Comparison of ENCODE assay signal across 14 mouse cellular contexts in genomic region chr10:100199090-100199690, GRCm38 (mm10).
"Had no signal": no experiment of that assay in that cellular context is flagged by ENCODE, and none has a peak within 500 bp of the region (broad histone marks: within the 10 kb centered on the region; RNA-seq: fewer than 3 reads in every experiment).

No protein-coding gene starts in this region.

- H3K9ac ChIP-seq: hindbrain, embryonic 14.5 days; limb, embryonic 12.5 days; liver, postnatal 0 days; midbrain, embryonic 13.5 days; neural tube, embryonic 12.5 days had no signal

- H3K36me3 ChIP-seq: limb, embryonic 12.5 days; midbrain, embryonic 13.5 days; neural tube, embryonic 12.5 days had no signal

- H3K4me3 ChIP-seq: layer of hippocampus, adult 2 months; limb, embryonic 12.5 days; megakaryocyte, embryonic 14.5 days; midbrain, embryonic 13.5 days; neural tube, embryonic 12.5 days had no signal

- H3K27ac ChIP-seq: hindbrain, embryonic 14.5 days; layer of hippocampus, adult 2 months; limb, embryonic 12.5 days; macrophage; midbrain, embryonic 13.5 days; neural tube, embryonic 12.5 days had no signal

- ATAC-seq: intestine, postnatal 0 days; liver, postnatal 0 days; midbrain, embryonic 13.5 days had no signal

- H3K27me3 ChIP-seq: limb, embryonic 12.5 days; megakaryocyte, embryonic 14.5 days; neural tube, embryonic 12.5 days had no signal

- H3K4me2 ChIP-seq: hindbrain, embryonic 14.5 days; limb, embryonic 12.5 days; liver, embryonic 11.5 days; midbrain, embryonic 13.5 days; neural tube, embryonic 12.5 days had no signal

- DNase-seq: kidney, adult 9 months; liver, postnatal 0 days; spleen, adult 18-20 months; thymus, adult 18-20 months; thymus, postnatal 14 days had no signal

- H3K4me1 ChIP-seq: limb, embryonic 12.5 days; megakaryocyte, embryonic 14.5 days had no signal

- H3K9me3 ChIP-seq: limb, embryonic 12.5 days; midbrain, embryonic 13.5 days; neural tube, embryonic 12.5 days had no signal
